Mouse (Mus musculus) lung, adult 2 months (tissue): ENCODE measurements around the gene Stx11. TPM values are rescaled to one million over a fixed set of nuclear protein-coding genes. Genes with fewer than 3 reads are reported as not detected.
A peak's percentile ranks its signal among the peaks of the same experiment; 100 is the strongest.

Source experiments
- DNase-seq: peaks from one replicate; pipeline ENCODE4 v3.0.0; 2022
- H3K4me1 ChIP-seq: fragments of 200-500 bp; 2 replicates; pipeline ENCODE4 v1.6.1; 2011; ENCODE audit warnings: low read length; ENCODE audit not compliant: control insufficient read depth, insufficient read depth
- H3K4me3 ChIP-seq: fragments of 200-500 bp; replicated peaks from 2 replicates; pipeline ENCODE3; 2011; ENCODE audit warnings: low read depth, mild to moderate bottlenecking, control low read depth, low read length; ENCODE audit errors: extremely low read depth
- CTCF ChIP-seq: fragments of 200-500 bp; IDR thresholded peaks from 2 replicates; pipeline ENCODE4 v1.5.1; 2011; ENCODE audit warnings: mild to moderate bottlenecking, low read length, control low read depth; ENCODE audit not compliant: insufficient read depth
- POLR2A ChIP-seq: fragments of 200-500 bp; IDR thresholded peaks from 2 replicates; pipeline ENCODE4 v1.6.1; 2011; ENCODE audit warnings: low read depth, mild to moderate bottlenecking, control low read depth, low read length, borderline replicate concordance; ENCODE audit errors: extremely low read depth
- WGBS: fragments of 180-500 bp; shearing (Covaris S2); methylation state at CpG from one replicate; pipeline ENCODE4 v1.1.7; 2018; 5-methylcytosine and 5-hydroxymethylcytosine counted together
- polyA plus RNA-seq: library from polyadenylated mRNA; depleted of rRNA; stranded (reverse); fragments of >200 nt; gene quantifications from 2 replicates; pipeline ENCODE4 v1.2.3, GENCODE M21; 2012

The Stx11 gene
- polyA plus RNA-seq, 1 experiment = 17.1 TPM

DNA sequence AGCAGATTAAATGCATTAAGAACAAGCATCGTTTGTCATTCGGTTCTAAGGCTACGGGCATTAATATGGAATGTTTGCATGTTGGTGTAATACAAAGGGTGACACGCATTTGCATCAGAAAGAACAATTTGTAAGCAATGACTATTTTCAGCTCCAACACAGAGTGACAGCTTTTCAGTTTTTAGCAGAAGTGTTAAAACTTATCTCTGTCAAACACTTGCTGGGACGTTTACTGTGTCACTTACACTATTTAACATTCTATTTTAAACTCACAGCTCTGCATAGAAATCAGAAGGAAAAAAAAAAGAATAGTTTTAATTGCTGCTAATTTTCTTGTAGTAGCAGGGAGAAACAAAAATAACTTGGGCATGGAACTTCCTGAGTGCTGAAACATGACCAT lies 22.4 kb upstream of the Stx11 start:
- TF ChIP-seq POLR2A (no peak), CTCF (no peak)
- no peak overlapping the region for H3K4me3 ChIP-seq
- H3K4me1 ChIP-seq = no peaks in the 10 kb centered on the region
- WGBS = 75% methylated on average over 5 of the region's 5 CpGs
- DNase-seq = no peak

DNA sequence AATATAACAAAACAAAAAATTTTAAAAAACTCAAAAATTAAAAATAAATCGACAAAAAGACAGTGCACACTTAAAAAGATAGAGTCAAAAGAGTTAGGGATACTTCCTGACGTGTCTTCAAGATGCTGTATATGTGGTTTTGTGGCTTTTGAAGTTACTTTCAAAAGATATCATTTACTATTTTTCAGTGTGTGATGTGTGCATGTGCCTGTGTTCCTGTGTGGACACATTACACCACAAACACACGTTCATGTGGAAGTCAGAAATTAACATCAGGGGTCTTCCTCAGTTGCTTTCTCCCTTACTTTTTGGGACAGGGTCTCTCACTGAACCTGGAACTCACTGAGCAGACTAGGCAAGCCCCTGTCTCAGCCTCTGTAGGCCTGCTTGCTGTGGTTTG lies 20.9 kb upstream of the Stx11 start:
- DNase-seq = no peak
- H3K4me3 ChIP-seq = no peak overlapping the region
- 69% methylated on average over 3 of the region's 3 CpGs for WGBS
- H3K4me1 ChIP-seq = no peaks in the 10 kb centered on the region; the same call in 1 of the 2 replicates
- no peak for TF ChIP-seq CTCF

DNA sequence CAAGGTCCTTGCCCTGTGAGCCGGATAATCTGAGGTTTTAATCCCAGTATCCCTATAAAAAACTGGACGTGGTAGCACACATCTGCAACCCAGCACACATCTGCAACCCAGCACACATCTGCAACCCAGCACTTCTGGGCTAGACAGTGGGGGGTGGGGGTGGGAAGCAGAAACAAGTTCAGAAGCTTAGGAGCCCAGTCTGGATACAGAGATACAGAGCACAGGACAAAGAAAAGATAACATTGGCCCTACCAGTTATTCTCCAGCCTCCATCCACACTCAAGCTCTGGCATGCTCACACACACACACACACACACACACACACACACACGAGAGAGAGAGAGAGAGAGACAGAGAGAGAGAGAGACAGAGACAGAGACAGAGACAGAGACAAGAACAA lies 19.4 kb upstream of the Stx11 start:
- no peaks in the 10 kb centered on the region; the same call in 1 of the 2 replicates for H3K4me1 ChIP-seq
- no peak overlapping the region for H3K4me3 ChIP-seq
- no peak for TF ChIP-seq POLR2A
- no peak for TF ChIP-seq CTCF
- 74% methylated on average over 3 of the region's 3 CpGs for WGBS
- DNase-seq = no peak

DNA sequence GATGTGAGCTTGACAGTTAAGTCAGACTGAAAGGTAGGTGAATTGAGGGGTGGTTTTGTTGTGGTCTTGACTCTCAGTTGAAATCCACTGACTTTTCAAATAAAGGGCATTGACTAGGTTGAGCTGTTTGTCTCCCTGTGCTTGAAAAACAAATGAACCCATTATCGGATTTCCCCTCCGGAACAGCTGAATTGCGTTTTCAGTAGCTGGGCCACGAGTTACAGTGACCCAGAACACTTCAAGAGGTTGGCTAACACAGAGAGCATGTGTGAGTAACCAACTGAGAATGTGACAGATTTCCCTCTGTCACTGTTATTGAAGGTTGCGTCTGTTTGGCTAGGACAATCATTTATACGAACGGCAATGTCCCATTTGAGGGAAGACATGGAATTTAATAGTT lies 17.0 kb upstream of the Stx11 start:
- no peak for DNase-seq
- WGBS = 52% methylated on average over 7 of the region's 7 CpGs
- TF ChIP-seq CTCF (no peak), POLR2A (no peak)
- Histone ChIP-seq H3K4me3 (no peak overlapping the region), H3K4me1 (no peaks in the 10 kb centered on the region; the same call in 1 of the 2 replicates)

DNA sequence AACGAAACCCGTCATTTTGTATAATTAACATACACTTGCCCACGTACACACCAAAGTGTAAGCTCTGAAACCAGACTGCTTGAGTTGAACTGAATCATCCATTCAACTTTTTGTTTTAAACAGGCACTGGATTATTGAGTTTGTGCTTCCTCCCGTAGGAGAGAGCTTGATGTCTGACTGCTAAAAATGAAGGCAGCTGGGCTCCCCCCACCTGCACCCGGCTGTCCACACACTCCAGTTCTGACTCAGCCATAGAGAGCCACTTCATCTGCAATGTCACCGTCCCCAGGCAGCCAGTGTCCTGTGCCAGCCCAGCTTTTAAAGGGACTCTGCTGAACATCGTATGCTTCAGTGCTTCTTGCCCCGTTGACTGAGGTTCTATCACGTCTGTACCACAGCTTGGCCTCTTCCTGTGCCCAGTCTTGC lies 13.7 kb upstream of the Stx11 start:
- no peak for TF ChIP-seq CTCF
- TF ChIP-seq POLR2A = no peak
- 65% methylated on average over 9 of the region's 9 CpGs for WGBS
- peak; percentile 34 for DNase-seq

DNA sequence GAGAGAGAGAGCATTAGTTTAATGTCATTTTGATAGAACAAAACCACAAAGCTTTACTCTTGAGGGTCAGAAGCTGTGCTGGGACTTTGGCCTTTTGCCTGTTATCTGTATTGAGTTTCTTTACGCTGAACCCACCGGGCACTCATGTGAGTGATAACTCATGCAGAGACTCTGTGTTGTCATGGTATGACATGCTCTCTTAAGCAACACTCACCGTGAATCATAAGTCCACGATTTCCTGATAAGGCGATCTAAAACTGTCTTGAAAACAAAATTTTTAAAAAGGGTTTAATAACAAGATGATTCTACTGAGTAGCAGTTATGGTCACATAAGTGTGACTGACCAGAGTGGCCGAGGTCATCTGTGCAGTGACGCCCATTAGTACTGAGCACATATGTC lies 12.5 kb upstream of the Stx11 start:
- no peak for DNase-seq
- no peak for TF ChIP-seq POLR2A
- no peak overlapping the region for H3K4me3 ChIP-seq
- WGBS = 79% methylated on average over 7 of the region's 7 CpGs
- no peaks in the 10 kb centered on the region; the same call in 1 of the 2 replicates for H3K4me1 ChIP-seq

More for the DNA sequence above, 13.7 kb upstream of the Stx11 start:
- Histone ChIP-seq H3K4me3 (no peak overlapping the region), H3K4me1 (no peaks in the 10 kb centered on the region; the same call in 1 of the 2 replicates)

DNA sequence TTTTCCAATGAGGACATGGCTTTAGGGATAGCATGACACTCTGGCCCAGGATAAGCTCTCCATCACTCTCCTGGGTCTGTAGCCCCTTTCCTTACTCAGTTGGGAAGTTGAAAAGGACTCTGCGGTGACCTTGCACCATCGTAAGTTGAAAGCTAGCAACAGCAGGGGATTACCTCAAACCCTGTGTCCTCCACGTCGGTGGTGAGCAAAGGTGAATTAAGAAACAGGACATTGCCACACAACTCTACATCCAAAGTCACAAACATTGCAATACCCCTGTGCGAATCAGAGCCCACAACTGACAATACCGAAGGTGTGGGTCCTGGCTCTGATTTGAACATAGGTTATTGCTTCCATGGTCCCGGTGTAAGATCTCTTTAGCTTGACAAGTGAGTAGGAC lies 11.9 kb upstream of the Stx11 start:
- TF ChIP-seq POLR2A = no peak
- TF ChIP-seq CTCF = no peak
- DNase-seq = no peak
- Histone ChIP-seq H3K4me3 (no peak overlapping the region), H3K4me1 (no peaks in the 10 kb centered on the region; the same call in 1 of the 2 replicates)
- WGBS = 87% methylated on average over 7 of the region's 7 CpGs

DNA sequence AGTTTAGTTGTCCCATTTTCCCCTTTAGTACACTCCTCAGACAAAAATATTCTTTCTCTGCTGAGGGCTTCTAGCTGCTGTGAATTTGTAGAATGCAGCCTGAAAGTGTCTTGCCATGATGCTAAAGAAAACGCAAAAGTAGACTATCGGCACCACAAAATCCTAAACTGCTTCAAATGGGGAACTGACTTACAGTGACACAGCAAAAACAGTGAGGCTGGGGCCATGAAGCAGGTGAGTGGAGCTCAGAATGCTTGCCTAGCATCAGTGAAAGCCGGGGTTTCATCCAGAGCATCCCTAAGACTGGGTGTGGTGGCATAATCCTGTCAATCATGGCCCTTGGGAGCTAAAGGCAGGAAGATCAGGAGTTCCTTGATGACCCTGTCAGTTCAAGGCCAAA lies 11.4 kb upstream of the Stx11 start:
- no peak for DNase-seq
- 82% methylated on average over 3 of the region's 3 CpGs for WGBS
- Histone ChIP-seq H3K4me1 (no peaks in the 10 kb centered on the region), H3K4me3 (no peak overlapping the region)
- TF ChIP-seq CTCF = no peak
- no peak for TF ChIP-seq POLR2A

DNA sequence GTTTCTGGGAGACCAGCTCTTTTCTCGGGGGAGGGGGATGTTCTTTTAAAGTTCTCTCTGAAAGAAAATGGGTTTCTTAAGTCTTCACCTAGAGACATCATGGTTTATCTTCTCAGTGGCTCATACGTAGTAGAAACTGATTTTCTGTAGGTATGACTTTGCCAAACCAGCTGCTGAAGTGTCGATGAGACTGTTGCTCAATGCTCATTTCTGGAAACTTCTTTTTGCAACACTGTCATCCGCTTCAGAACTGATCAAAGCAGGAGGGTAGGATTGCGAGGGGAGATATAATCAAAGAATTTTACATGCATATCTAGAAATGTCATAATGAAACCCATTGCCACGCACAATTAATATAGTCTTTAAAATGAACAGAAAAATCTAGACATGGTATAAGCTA lies 10.5 kb upstream of the Stx11 start:
- Histone ChIP-seq H3K4me1 (no peaks in the 10 kb centered on the region), H3K4me3 (no peak overlapping the region)
- TF ChIP-seq POLR2A (no peak), CTCF (no peak)
- 87% methylated on average over 6 of the region's 6 CpGs for WGBS
- no peak for DNase-seq

DNA sequence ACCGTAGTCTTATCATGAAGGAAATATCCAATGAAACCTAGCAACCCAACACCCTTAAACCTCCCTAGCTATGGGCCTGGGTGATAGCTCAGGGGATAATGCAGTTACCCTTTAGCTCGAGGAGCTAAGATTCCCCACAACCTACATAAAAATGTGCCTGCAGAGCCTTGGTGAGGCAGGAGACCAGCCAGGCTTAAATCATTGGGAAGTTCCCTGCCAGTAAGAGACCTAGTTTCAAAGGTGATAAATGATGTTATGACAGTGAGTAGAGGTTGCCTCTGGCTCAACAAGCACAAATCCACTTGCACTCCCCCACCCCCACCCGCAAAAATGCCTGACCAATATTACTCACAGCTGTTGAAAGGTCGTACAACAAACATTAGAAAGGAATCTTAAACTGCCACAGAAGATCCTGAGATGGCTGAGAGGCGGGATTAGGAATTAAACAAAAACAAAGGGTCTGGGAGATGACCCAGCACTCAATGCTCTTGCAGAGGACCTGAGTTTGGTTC lies 1.6 kb upstream of the Stx11 start:
- no peak for TF ChIP-seq CTCF
- TF ChIP-seq POLR2A = no peak
- 66% methylated on average over 5 of the region's 5 CpGs for WGBS
- no peaks in the 10 kb centered on the region for H3K4me1 ChIP-seq
- H3K4me3 ChIP-seq = no peak overlapping the region
- DNase-seq = no peak

DNA sequence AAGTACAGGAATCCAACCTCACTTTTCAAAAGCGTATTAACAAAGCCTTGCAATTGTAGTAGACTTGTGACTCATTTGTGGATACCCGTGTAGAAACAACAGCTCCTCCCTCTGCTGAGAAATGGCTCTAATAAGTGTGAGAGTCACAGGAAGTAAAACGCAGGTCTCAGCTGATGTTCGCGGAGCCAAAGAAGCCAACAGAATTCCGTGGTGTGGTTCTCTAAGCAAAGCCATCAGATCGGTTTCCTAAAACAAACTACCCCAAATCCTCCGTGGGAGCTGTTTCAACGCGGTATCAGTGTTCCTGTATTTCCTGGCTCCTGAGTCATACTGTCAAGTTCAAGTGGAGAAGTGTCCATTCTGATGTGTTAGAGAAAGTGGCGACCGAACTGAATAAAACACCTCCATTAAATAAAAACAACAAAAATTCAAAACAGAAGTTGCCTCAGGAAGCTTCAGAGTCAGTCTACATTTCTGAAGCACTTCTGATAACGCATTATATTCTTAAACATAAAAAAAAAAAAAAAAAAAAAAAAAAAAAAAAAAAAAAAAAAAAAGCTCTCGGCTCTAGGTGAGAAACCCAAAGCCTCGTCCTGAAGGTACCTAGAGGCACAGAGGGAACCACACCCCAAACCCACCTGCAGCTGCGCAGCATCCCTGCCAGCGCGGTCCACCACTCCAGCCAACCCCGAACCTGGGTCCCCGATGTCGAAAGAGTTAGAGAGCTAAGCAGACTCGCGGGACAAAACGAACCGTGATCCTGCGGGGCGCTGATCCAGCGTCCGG lies 543 bp downstream of the Stx11 start:
- 4% methylated on average over 29 of the region's 29 CpGs for WGBS
- DNase-seq = no peak
- Histone ChIP-seq H3K4me3 (peak overlapping the region; percentile 95), H3K4me1 (no peaks in the 10 kb centered on the region)
- TF ChIP-seq POLR2A (no peak), CTCF (no peak)
